Mouse (Mus musculus): ENCODE results near the gene Arhgdib. TPM values are rescaled to one million over a fixed set of nuclear protein-coding genes. Genes with fewer than 3 reads are reported as not detected.

Gene Arhgdib
- polyA plus RNA-seq (2012; rRNA removed) = 23.5 and 25.7 TPM in 2 replicates

DNA sequence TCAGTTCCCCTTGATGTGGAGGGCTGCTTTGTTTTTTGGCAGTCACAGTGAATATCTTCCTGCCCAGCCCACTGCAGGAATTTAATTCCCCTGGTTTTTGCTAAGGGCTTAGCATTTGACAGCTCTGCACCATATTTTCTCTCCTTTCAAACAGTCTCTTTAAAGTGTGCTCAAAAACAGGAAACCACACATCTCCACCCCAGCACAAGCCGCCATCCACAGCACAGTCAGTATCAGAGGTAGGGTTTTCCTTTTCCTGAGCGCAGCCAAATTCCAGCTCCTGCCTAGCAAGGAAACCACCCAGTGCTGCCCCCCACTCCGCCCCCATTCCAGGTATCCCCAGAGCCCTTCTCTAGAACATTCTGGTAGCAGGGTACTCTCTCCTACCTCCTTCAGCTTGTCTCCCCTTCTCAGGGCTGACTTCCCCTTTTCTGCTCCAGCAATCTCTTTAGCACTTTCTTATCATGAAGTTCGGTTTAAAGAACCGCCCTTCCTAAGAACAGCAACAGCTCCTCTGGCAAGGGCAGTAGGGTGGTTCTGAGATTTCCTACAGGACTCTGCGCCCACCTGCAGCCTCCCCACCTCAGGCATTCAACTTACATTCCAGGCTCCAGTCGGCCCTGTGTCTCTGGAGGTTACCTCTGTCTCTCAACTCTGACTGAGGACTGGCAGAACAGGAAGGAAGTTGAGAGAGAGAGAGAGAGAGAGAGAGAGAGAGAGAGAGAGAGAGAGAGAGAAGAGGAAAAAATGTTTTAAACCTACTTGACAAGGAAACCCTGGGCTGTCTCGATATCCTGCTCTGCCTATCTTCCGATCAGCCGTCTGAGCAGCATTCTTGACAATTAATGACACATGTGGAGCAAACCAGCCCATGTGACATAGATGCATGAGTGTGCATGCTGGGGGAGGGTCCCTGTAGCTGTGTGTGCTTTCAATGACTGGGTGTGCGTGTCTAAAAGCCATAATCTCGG is at the start of gene Arhgdib:
TSS of gene Arhgdib (minus strand) at position 849 of the 971 bp plus-strand sequence.
- H3K27ac ChIP-seq (ENCODE audit: insufficient read depth, low read length) = peak within 1 kb of the TSS; percentile 90
- H3K4me3 ChIP-seq (ENCODE audit: insufficient read depth, low read length) = no peak within 1 kb of the TSS
- H3K4me1 ChIP-seq (ENCODE audit: control insufficient read depth, insufficient read depth, low read length) = peaks cover 3% of the 10 kb centered on the region
- TF ChIP-seq CTCF (IDR thresholded peaks at IDR 0.05; ENCODE audit: extremely low read depth, insufficient read depth, low read length) = no peak
- TF ChIP-seq POLR2A (IDR thresholded peaks at IDR 0.05; ENCODE audit: extremely low read depth, insufficient read depth, low read length) = no peak

GRCm38 (mm10) chr6:136990557-136990956 is 48.9 kb upstream of the Arhgdib start:
- TF ChIP-seq CTCF (IDR thresholded peaks at IDR 0.05; ENCODE audit: extremely low read depth, insufficient read depth, low read length) (no peak), POLR2A (IDR thresholded peaks at IDR 0.05; ENCODE audit: extremely low read depth, insufficient read depth, low read length) (no peak)
- Histone ChIP-seq H3K4me3 (ENCODE audit: insufficient read depth, low read length) (no peak overlapping the region), H3K4me1 (ENCODE audit: control insufficient read depth, insufficient read depth, low read length) (no peaks in the 10 kb centered on the region; the same call in 1 of the 2 replicates), H3K27ac (ENCODE audit: insufficient read depth, low read length) (no peak overlapping the region)

- TF ChIP-seq POLR2A (IDR thresholded peaks at IDR 0.05; ENCODE audit: extremely low read depth, insufficient read depth, low read length) (no peak), CTCF (IDR thresholded peaks at IDR 0.05; ENCODE audit: extremely low read depth, insufficient read depth, low read length) (no peak)
- Histone ChIP-seq H3K4me1 (ENCODE audit: control insufficient read depth, insufficient read depth, low read length) (no peaks in the 10 kb centered on the region; the same call in 1 of the 2 replicates), H3K27ac (ENCODE audit: insufficient read depth, low read length) (no peak overlapping the region), H3K4me3 (ENCODE audit: insufficient read depth, low read length) (no peak overlapping the region)
Observed at GRCm38 (mm10) chr6:136989824-136990497, 48.3 kb upstream of the Arhgdib start.

DNA sequence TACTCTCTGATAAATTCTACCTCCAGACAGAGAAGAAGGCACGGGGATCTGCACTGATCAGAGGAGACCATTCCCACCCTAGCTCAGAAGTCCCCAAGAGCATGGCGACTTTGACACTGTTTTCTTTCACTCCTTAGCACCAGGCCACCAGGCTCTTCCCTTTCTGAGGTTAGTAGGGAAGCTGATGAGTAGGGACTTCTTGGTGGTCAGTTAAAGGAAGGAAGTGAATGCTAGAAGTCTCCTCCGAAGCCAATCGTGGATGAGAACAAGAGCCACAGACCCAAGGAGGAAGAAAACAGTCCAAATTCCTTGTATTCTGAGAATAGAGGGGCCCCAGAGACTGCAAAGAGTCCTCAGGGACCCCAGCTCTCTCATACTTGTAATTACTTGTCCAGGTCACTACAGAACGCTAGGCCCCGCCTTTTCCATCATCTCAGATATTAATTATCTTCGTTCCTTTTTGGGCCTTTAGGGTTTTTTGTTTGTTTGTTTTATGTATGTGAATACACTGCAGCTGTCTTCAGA is 46.9 kb upstream of the Arhgdib start:
- no peak for TF ChIP-seq CTCF (IDR thresholded peaks at IDR 0.05; ENCODE audit: extremely low read depth, insufficient read depth, low read length)
- TF ChIP-seq POLR2A (IDR thresholded peaks at IDR 0.05; ENCODE audit: extremely low read depth, insufficient read depth, low read length) = no peak
- no peak overlapping the region for H3K4me3 ChIP-seq (ENCODE audit: insufficient read depth, low read length)
- H3K27ac ChIP-seq (ENCODE audit: insufficient read depth, low read length) = no peak overlapping the region
- H3K4me1 ChIP-seq (ENCODE audit: control insufficient read depth, insufficient read depth, low read length) = no peaks in the 10 kb centered on the region; the same call in 1 of the 2 replicates

GRCm38 (mm10) chr6:136986718-136987117 is 45.0 kb upstream of the Arhgdib start:
- Histone ChIP-seq H3K27ac (ENCODE audit: insufficient read depth, low read length) (no peak overlapping the region), H3K4me1 (ENCODE audit: control insufficient read depth, insufficient read depth, low read length) (no peaks in the 10 kb centered on the region; the same call in 1 of the 2 replicates), H3K4me3 (ENCODE audit: insufficient read depth, low read length) (no peak overlapping the region)
- TF ChIP-seq CTCF (IDR thresholded peaks at IDR 0.05; ENCODE audit: extremely low read depth, insufficient read depth, low read length) = no peak
- no peak for TF ChIP-seq POLR2A (IDR thresholded peaks at IDR 0.05; ENCODE audit: extremely low read depth, insufficient read depth, low read length)

GRCm38 (mm10) chr6:136986019-136986418 is 44.3 kb upstream of the Arhgdib start:
- Histone ChIP-seq H3K27ac (ENCODE audit: insufficient read depth, low read length) (no peak overlapping the region), H3K4me3 (ENCODE audit: insufficient read depth, low read length) (no peak overlapping the region), H3K4me1 (ENCODE audit: control insufficient read depth, insufficient read depth, low read length) (no peaks in the 10 kb centered on the region; the same call in 1 of the 2 replicates)
- TF ChIP-seq CTCF (IDR thresholded peaks at IDR 0.05; ENCODE audit: extremely low read depth, insufficient read depth, low read length) = no peak
- peak; percentile 28; the same call in 1 of the 2 replicates for TF ChIP-seq POLR2A (IDR thresholded peaks at IDR 0.05; ENCODE audit: extremely low read depth, insufficient read depth, low read length)

GRCm38 (mm10) chr6:136983201-136983600 is 41.5 kb upstream of the Arhgdib start:
- no peak for TF ChIP-seq CTCF (IDR thresholded peaks at IDR 0.05; ENCODE audit: extremely low read depth, insufficient read depth, low read length)
- no peak overlapping the region for H3K4me3 ChIP-seq (ENCODE audit: insufficient read depth, low read length)
- H3K27ac ChIP-seq (ENCODE audit: insufficient read depth, low read length) = no peak overlapping the region
- H3K4me1 ChIP-seq (ENCODE audit: control insufficient read depth, insufficient read depth, low read length) = no peaks in the 10 kb centered on the region; the same call in 1 of the 2 replicates

- Histone ChIP-seq H3K4me1 (ENCODE audit: control insufficient read depth, insufficient read depth, low read length) (no peaks in the 10 kb centered on the region; the same call in 1 of the 2 replicates), H3K4me3 (ENCODE audit: insufficient read depth, low read length) (no peak overlapping the region), H3K27ac (ENCODE audit: insufficient read depth, low read length) (no peak overlapping the region)
- no peak for TF ChIP-seq POLR2A (IDR thresholded peaks at IDR 0.05; ENCODE audit: extremely low read depth, insufficient read depth, low read length)
- no peak for TF ChIP-seq CTCF (IDR thresholded peaks at IDR 0.05; ENCODE audit: extremely low read depth, insufficient read depth, low read length)
Observed at GRCm38 (mm10) chr6:136982581-136982980, 40.9 kb upstream of the Arhgdib start.

GRCm38 (mm10) chr6:136980331-136980746 is 38.6 kb upstream of the Arhgdib start:
- no peaks in the 10 kb centered on the region for H3K4me1 ChIP-seq (ENCODE audit: control insufficient read depth, insufficient read depth, low read length)
- no peak overlapping the region for H3K4me3 ChIP-seq (ENCODE audit: insufficient read depth, low read length)
- no peak for TF ChIP-seq POLR2A (IDR thresholded peaks at IDR 0.05; ENCODE audit: extremely low read depth, insufficient read depth, low read length)
- peak; percentile 25; the same call in 1 of the 2 replicates for TF ChIP-seq CTCF (IDR thresholded peaks at IDR 0.05; ENCODE audit: extremely low read depth, insufficient read depth, low read length)
- H3K27ac ChIP-seq (ENCODE audit: insufficient read depth, low read length) = no peak overlapping the region
